ENCODE assay signal across 26 mouse cellular contexts in genomic region chr2:107231680-107232079, GRCm38 (mm10). TPM values are rescaled to one million over a fixed set of nuclear protein-coding genes. Genes with fewer than 3 reads are reported as not detected.
A peak's percentile ranks its signal among the peaks of the same experiment; 100 is the strongest.
DNase-seq lines count a peak whose midpoint lies in the region; ATAC-seq lines count a peak whose summit lies in the region.
"Had no signal": no experiment of that assay in that cellular context is flagged by ENCODE, and none has a peak within 500 bp of the region (broad histone marks: within the 10 kb centered on the region; RNA-seq: fewer than 3 reads in every experiment).

No protein-coding gene starts in this region.

- no peaks in the 10 kb centered on the region for H3K9me3 ChIP-seq in forebrain, embryonic 12.5 days
- no peaks in the 10 kb centered on the region for H3K9me3 ChIP-seq in forebrain, embryonic 14.5 days (replicated peaks; ENCODE audit: control insufficient read depth, low read length)
- H3K9me3 ChIP-seq in megakaryocyte, embryonic 14.5 days = peaks cover 5% of the 10 kb centered on the region; the same call in 1 of the 2 replicates
- H3K9me3 ChIP-seq: embryonic facial prominence, embryonic 13.5 days; kidney, embryonic 15.5 days; limb, embryonic 15.5 days; neural tube, embryonic 13.5 days; stomach, embryonic 15.5 days had no signal

- H3K9ac ChIP-seq in forebrain, embryonic 12.5 days = no peak overlapping the region
- H3K9ac ChIP-seq in forebrain, embryonic 14.5 days (ENCODE audit: low read length) = no peak overlapping the region
- H3K9ac ChIP-seq: embryonic facial prominence, embryonic 13.5 days; kidney, embryonic 15.5 days; limb, embryonic 15.5 days; neural tube, embryonic 13.5 days; stomach, embryonic 15.5 days had no signal

- no peaks in the 10 kb centered on the region for H3K4me1 ChIP-seq in forebrain, embryonic 12.5 days
- H3K4me1 ChIP-seq in forebrain, embryonic 14.5 days (ENCODE audit: control insufficient read depth, insufficient read depth, low read length) = no peaks in the 10 kb centered on the region
- H3K4me1 ChIP-seq in megakaryocyte, embryonic 14.5 days = peaks cover 24% of the 10 kb centered on the region
- H3K4me1 ChIP-seq: embryonic facial prominence, embryonic 13.5 days; kidney, embryonic 15.5 days; limb, embryonic 15.5 days; neural tube, embryonic 13.5 days; stomach, embryonic 15.5 days had no signal

- 79% methylated on average over 2 of the region's 2 CpGs for WGBS in forebrain, embryonic 12.5 days
- WGBS in forebrain, embryonic 14.5 days = 79% methylated on average over 2 of the region's 2 CpGs

- no peak for DNase-seq in forebrain, embryonic 14.5 days (ENCODE audit: low spot score)
- DNase-seq in MEL-GATA-1-ER (ENCODE audit: extremely low read depth, low read depth) = peak; percentile 96
- DNase-seq in heart, postnatal 10 days = peak; percentile 11 to 35
- no peak for DNase-seq in left cerebral cortex, postnatal 36 days (ENCODE audit: low spot score in 2 of 2)
- no peak for DNase-seq in spleen, postnatal 14 days (ENCODE audit: low spot score in 2 of 2)
- DNase-seq: cerebellum, adult 9-11 months; gastrocnemius, postnatal 25 days; kidney, postnatal 4 days; layer of hippocampus, adult 9-11 months; lung, postnatal 10 days; right cerebral cortex, postnatal 25 days; thymus, adult 18-20 months; thymus, postnatal 4 days had no signal

- H3K4me3 ChIP-seq in forebrain, embryonic 12.5 days (replicated peaks) = no peak overlapping the region
- no peak overlapping the region for H3K4me3 ChIP-seq in forebrain, embryonic 14.5 days (ENCODE audit: low read depth, low read length)
- H3K4me3 ChIP-seq in megakaryocyte, embryonic 14.5 days (replicated peaks) = peak overlapping the region; percentile 66
- H3K4me3 ChIP-seq: embryonic facial prominence, embryonic 13.5 days; kidney, embryonic 15.5 days; limb, embryonic 15.5 days; neural tube, embryonic 13.5 days; stomach, embryonic 15.5 days had no signal

- H3K27ac ChIP-seq in forebrain, embryonic 12.5 days = no peak overlapping the region
- H3K27ac ChIP-seq in forebrain, embryonic 14.5 days (ENCODE audit: low read depth, low read length) = no peak overlapping the region
- H3K27ac ChIP-seq: embryonic facial prominence, embryonic 13.5 days; kidney, embryonic 15.5 days; limb, embryonic 15.5 days; neural tube, embryonic 13.5 days; stomach, embryonic 15.5 days had no signal

- no peaks in the 10 kb centered on the region for H3K27me3 ChIP-seq in forebrain, embryonic 12.5 days
- H3K27me3 ChIP-seq in forebrain, embryonic 14.5 days (replicated peaks; ENCODE audit: control insufficient read depth, insufficient read depth, low read length) = no peaks in the 10 kb centered on the region
- no peaks in the 10 kb centered on the region for H3K27me3 ChIP-seq in megakaryocyte, embryonic 14.5 days (replicated peaks)
- H3K27me3 ChIP-seq: embryonic facial prominence, embryonic 13.5 days; kidney, embryonic 15.5 days; limb, embryonic 15.5 days; neural tube, embryonic 13.5 days; stomach, embryonic 15.5 days had no signal

- no peaks in the 10 kb centered on the region for H3K36me3 ChIP-seq in forebrain, embryonic 12.5 days (replicated peaks)
- no peaks in the 10 kb centered on the region for H3K36me3 ChIP-seq in forebrain, embryonic 14.5 days (ENCODE audit: control insufficient read depth, insufficient read depth, low read length)
- no peaks in the 10 kb centered on the region for H3K36me3 ChIP-seq in megakaryocyte, embryonic 14.5 days (replicated peaks; ENCODE audit: low read length)
- H3K36me3 ChIP-seq: embryonic facial prominence, embryonic 13.5 days; kidney, embryonic 15.5 days; limb, embryonic 15.5 days; neural tube, embryonic 13.5 days; stomach, embryonic 15.5 days had no signal

- intact Hi-C loops in heart, postnatal 10 days (cut with DNase I) = no loop called here
- intact Hi-C loops in left cerebral cortex, postnatal 36 days (cut with DNase I) = no loop called here

- no peak overlapping the region for H3K4me2 ChIP-seq in forebrain, embryonic 12.5 days
- H3K4me2 ChIP-seq in forebrain, embryonic 14.5 days (ENCODE audit: low read length) = no peak overlapping the region
- H3K4me2 ChIP-seq: embryonic facial prominence, embryonic 13.5 days; kidney, embryonic 15.5 days; limb, embryonic 15.5 days; neural tube, embryonic 13.5 days; stomach, embryonic 15.5 days had no signal

- 0 out of 2 replicates have a peak, but pooled peaks have one; percentile 23 for ATAC-seq in forebrain, embryonic 12.5 days (ENCODE audit: low FRiP score)
- no peak for ATAC-seq in forebrain, embryonic 14.5 days
- no peak for ATAC-seq in megakaryocyte, adult 5-6 weeks (ENCODE audit: poor library complexity, severe bottlenecking)
- ATAC-seq: forebrain, embryonic 16.5 days; hindbrain, embryonic 16.5 days; intestine, postnatal 0 days had no signal

RNA-seq across cellular contexts. Expression of gene Kcna4, which starts 58.8 kb away (rescaled TPM):
- polyA plus RNA-seq in forebrain, embryonic 12.5 days (2016; fragmentation: Nextera tagmentation; extraction: Ambion mirVana) = 1.1 TPM in 2 replicates
- 0.94 and 1.7 TPM in 2 replicates for polyA plus RNA-seq in forebrain, embryonic 14.5 days (2014; fragmentation: Nextera tagmentation; extraction: Ambion mirVana)
- 0.10 TPM in 1 of 2 replicates, not detected in the other for polyA plus RNA-seq in megakaryocyte, embryonic 14.5 days (2012; ENCODE audit: insufficient read depth, low replicate concordance)
- not detected in 2 replicates for total RNA-seq in megakaryocyte, adult 5-6 weeks (2015)
- total RNA-seq in megakaryocyte, adult 5-6 weeks (2017) = not detected in 2 replicates
- 1 to 10 TPM; 3.4 to 9.0 TPM for total RNA-seq in heart, postnatal 10 days (2021)
- total RNA-seq in left cerebral cortex, postnatal 36 days (2021) = 10 to 100 TPM; 31.7 to 33.5 TPM
- total RNA-seq: gastrocnemius, postnatal 25 days; megakaryocyte progenitor cell, adult 5-6 weeks had no signal
- polyA plus RNA-seq: spleen, adult 2 months had no signal

Comparison
In these comparisons a context has a peak if more than half of its experiments do, and no peak if none do; other contexts are left out.
1. DNase-seq: peak in MEL-GATA-1-ER (single experiment) and heart, postnatal 10 days (2 of 2); none in forebrain, embryonic 14.5 days (single experiment), left cerebral cortex, postnatal 36 days (0 of 2) and spleen, postnatal 14 days (0 of 2).
2. RNA of gene Kcna4, which starts 58.8 kb away (total RNA-seq): 31.7 to 33.5 TPM in left cerebral cortex, postnatal 36 days and 3.4 to 9.0 TPM in heart, postnatal 10 days; not detected in megakaryocyte, adult 5-6 weeks; every median in the first group is over 4 times any median in the second.